Mouse (Mus musculus) limb, embryonic 12.5 days (tissue): ENCODE measurements at regions not wholly inside any gene's neighbourhood (a gene's known extent, or its start where the extent isn't known, plus 50 kb on each side); places are given as distances from the start of the nearest gene placed in this dataset.

Experiments
- ATAC-seq: fragments of 200-750 bp; cut with Nextera tagmentation; 2 replicates; pipeline ENCODE4 v1.8.0; 2017; ENCODE audit warnings: low read depth, moderate TSS enrichment; ENCODE audit not compliant: insufficient number of reproducible peaks, insufficient read depth, low FRiP score, low TSS enrichment
- H3K27ac ChIP-seq: fragments of 300-500 bp; sonication (generic); 2 replicates; pipeline ENCODE4 v1.5.1; 2016; ENCODE audit warnings: mild to moderate bottlenecking, moderate library complexity
- H3K27me3 ChIP-seq: fragments of 300-500 bp; sonication (generic); 2 replicates; pipeline ENCODE4 v1.6.1; 2016; ENCODE audit warnings: mild to moderate bottlenecking, moderate library complexity
- H3K36me3 ChIP-seq: fragments of 300-500 bp; sonication (generic); 2 replicates; pipeline ENCODE4 v1.6.1; 2016; ENCODE audit warnings: mild to moderate bottlenecking, moderate library complexity
- H3K4me1 ChIP-seq: fragments of 300-500 bp; sonication (generic); replicated peaks from 2 replicates; pipeline ENCODE4 v1.6.1; 2016
- H3K4me2 ChIP-seq: fragments of 300-500 bp; sonication (generic); 2 replicates; pipeline ENCODE4 v1.6.1; 2016; ENCODE audit warnings: mild to moderate bottlenecking, moderate library complexity
- H3K4me3 ChIP-seq: fragments of 300-500 bp; sonication (generic); replicated peaks from 2 replicates; pipeline ENCODE4 v1.5.1; 2016; ENCODE audit warnings: mild to moderate bottlenecking
- H3K9ac ChIP-seq: fragments of 300-500 bp; sonication (generic); replicated peaks from 2 replicates; pipeline ENCODE4 v1.6.1; 2016; ENCODE audit warnings: mild to moderate bottlenecking, moderate library complexity
- H3K9me3 ChIP-seq: fragments of 300-500 bp; sonication (generic); 2 replicates; pipeline ENCODE4 v1.6.1; 2016; ENCODE audit warnings: mild to moderate bottlenecking, moderate library complexity
- WGBS: fragments of 180-500 bp; shearing (Covaris S2); methylation state at CpG from one replicate; pipeline ENCODE4 v1.1.7; 2016; 5-methylcytosine and 5-hydroxymethylcytosine counted together

- Histone ChIP-seq H3K4me2 (no peak overlapping the region), H3K4me1 (no peaks in the 10 kb centered on the region), H3K36me3 (no peaks in the 10 kb centered on the region), H3K27ac (no peak overlapping the region), H3K27me3 (no peaks in the 10 kb centered on the region), H3K9ac (no peak overlapping the region), H3K4me3 (no peak overlapping the region), H3K9me3 (no peaks in the 10 kb centered on the region)
- WGBS = 83% methylated on average over 6 of the region's 6 CpGs
- ATAC-seq = no peak
Measured at GRCm38 (mm10) chr1:41674086-41674485, 868.7 kb downstream of the Tmem182 start.

GRCm38 (mm10) chr1:41675345-41675744, 869.9 kb downstream of the Tmem182 start:
- ATAC-seq = no peak
- no peaks in the 10 kb centered on the region for H3K4me1 ChIP-seq

DNA sequence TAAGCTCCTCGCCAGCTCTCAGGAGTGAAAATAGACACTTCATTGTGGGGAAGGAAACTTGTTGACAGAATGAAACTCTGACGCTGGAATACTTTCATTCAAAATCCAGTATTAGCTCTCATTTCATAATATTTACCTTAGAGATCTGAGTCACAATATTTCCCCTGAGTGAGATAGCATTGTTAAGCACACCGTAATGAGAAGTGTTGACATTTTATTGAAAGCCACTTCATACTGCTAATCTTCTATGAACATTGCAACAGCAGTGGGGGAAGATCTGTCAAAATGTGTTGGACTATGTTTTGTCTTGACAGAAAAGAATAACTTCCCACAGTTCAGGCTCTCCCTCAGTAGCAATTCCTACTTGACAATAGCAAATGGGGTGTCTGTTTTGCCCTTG, 900.3 kb downstream of the Tmem182 start:
- WGBS = 90% methylated on average over 3 of the region's 3 CpGs
- ATAC-seq = no peak

More at GRCm38 (mm10) chr1:41675345-41675744, 869.9 kb downstream of the Tmem182 start:
- no peak overlapping the region for H3K4me2 ChIP-seq
- no peak overlapping the region for H3K27ac ChIP-seq
- WGBS = 63% methylated on average over 6 of the region's 6 CpGs
- H3K27me3 ChIP-seq = no peaks in the 10 kb centered on the region
- H3K9me3 ChIP-seq = no peaks in the 10 kb centered on the region
- no peak overlapping the region for H3K4me3 ChIP-seq
- no peak overlapping the region for H3K9ac ChIP-seq
- no peaks in the 10 kb centered on the region for H3K36me3 ChIP-seq

GRCm38 (mm10) chr1:41742644-41743331, 937.4 kb downstream of the Tmem182 start:
- H3K36me3 ChIP-seq = no peaks in the 10 kb centered on the region
- H3K4me2 ChIP-seq = no peak overlapping the region
- H3K9ac ChIP-seq = no peak overlapping the region
- H3K4me3 ChIP-seq = no peak overlapping the region
- no peak for ATAC-seq
- H3K4me1 ChIP-seq = no peaks in the 10 kb centered on the region
- H3K9me3 ChIP-seq = no peaks in the 10 kb centered on the region
- 28% methylated on average over 5 of the region's 5 CpGs for WGBS
- H3K27ac ChIP-seq = no peak overlapping the region
- H3K27me3 ChIP-seq = no peaks in the 10 kb centered on the region

More for the DNA sequence above, 900.3 kb downstream of the Tmem182 start:
- Histone ChIP-seq H3K4me3 (no peak overlapping the region), H3K27me3 (no peaks in the 10 kb centered on the region), H3K36me3 (no peaks in the 10 kb centered on the region), H3K9ac (no peak overlapping the region), H3K4me1 (no peaks in the 10 kb centered on the region), H3K4me2 (no peak overlapping the region), H3K9me3 (no peaks in the 10 kb centered on the region), H3K27ac (no peak overlapping the region)

DNA sequence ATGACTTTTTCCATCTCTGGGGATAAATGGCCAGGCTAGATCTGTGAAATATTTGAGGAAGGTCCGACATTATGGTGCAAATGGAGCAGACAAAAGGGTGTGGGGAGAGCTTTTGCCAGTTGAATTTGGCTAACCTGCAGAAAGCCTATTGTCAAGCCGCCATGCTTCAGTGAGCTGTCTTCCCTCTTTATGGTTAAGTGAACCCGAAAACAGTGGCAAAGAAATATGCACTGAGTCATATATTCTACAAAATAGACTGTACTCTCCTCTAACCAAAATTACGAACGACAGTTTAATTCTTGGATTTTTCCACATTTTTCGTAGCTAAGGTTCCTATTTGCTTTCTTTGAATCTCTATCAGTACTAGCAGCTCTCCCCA, 937.9 kb downstream of the Tmem182 start:
- ATAC-seq = no peak
- no peaks in the 10 kb centered on the region for H3K27me3 ChIP-seq
- no peaks in the 10 kb centered on the region for H3K4me1 ChIP-seq
- no peaks in the 10 kb centered on the region for H3K9me3 ChIP-seq
- H3K27ac ChIP-seq = no peak overlapping the region
- no peaks in the 10 kb centered on the region for H3K36me3 ChIP-seq
- H3K4me3 ChIP-seq = no peak overlapping the region
- H3K4me2 ChIP-seq = no peak overlapping the region
- no peak overlapping the region for H3K9ac ChIP-seq
- WGBS = 80% methylated on average over 6 of the region's 6 CpGs

DNA sequence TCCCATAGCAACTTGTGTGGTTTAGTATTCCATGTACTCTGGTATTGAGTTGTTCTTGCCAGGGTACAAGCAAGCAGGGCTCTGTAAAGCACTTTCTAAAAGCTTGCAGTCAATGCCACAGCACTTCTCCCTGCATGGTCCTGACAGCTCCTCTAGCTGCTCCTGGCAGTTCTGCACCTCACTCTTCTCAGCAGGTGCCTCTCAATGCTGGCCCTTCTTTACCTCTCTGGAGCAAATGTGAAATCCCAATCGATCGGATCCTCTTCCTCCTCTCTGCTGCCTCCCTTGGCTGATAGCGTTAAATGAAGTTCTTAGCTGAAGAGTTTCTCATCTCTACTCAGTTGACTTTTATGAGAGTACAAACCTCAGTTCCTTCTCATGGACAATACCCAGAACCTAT, 939.1 kb downstream of the Tmem182 start:
- Histone ChIP-seq H3K9me3 (no peaks in the 10 kb centered on the region), H3K9ac (no peak overlapping the region), H3K4me2 (no peak overlapping the region), H3K4me3 (no peak overlapping the region), H3K27me3 (no peaks in the 10 kb centered on the region), H3K4me1 (no peaks in the 10 kb centered on the region), H3K27ac (no peak overlapping the region), H3K36me3 (no peaks in the 10 kb centered on the region)
- ATAC-seq = no peak
- WGBS = 65% methylated on average over 3 of the region's 3 CpGs

- no peak for ATAC-seq
- no peaks in the 10 kb centered on the region for H3K9me3 ChIP-seq
- H3K36me3 ChIP-seq = no peaks in the 10 kb centered on the region
- H3K9ac ChIP-seq = no peak overlapping the region
- H3K4me3 ChIP-seq = no peak overlapping the region
- H3K27ac ChIP-seq = no peak overlapping the region
- no peak overlapping the region for H3K4me2 ChIP-seq
- 19% methylated on average over 6 of the region's 6 CpGs for WGBS
- peaks cover 5% of the 10 kb centered on the region for H3K4me1 ChIP-seq
- H3K27me3 ChIP-seq = no peaks in the 10 kb centered on the region
Measured at GRCm38 (mm10) chr1:41759366-41759765, 936.2 kb upstream of the Pou3f3 start.
